In genomic region chr1:171271196-171271595, GRCm38 (mm10) we compare ENCODE assay signal across 8 mouse cellular contexts. TPM values are rescaled to one million over a fixed set of nuclear protein-coding genes. Genes with fewer than 3 reads are reported as not detected.
A peak's percentile ranks its signal among the peaks of the same experiment; 100 is the strongest.
DNase-seq lines count a peak whose midpoint lies in the region; ATAC-seq and TF ChIP-seq lines count a peak whose summit lies in the region.

No protein-coding gene starts in this region.

- no peaks in the 10 kb centered on the region for H3K9me3 ChIP-seq in forebrain, embryonic 10.5 days
- no peaks in the 10 kb centered on the region for H3K9me3 ChIP-seq in stomach, embryonic 14.5 days (ENCODE audit: control insufficient read depth, low read depth, low read length)

- peaks cover 46% of the 10 kb centered on the region for H3K36me3 ChIP-seq in forebrain, embryonic 10.5 days (replicated peaks)
- peaks cover 16% of the 10 kb centered on the region; the same call in 1 of the 2 replicates for H3K36me3 ChIP-seq in liver, adult 2 months (ENCODE audit: control insufficient read depth, insufficient read depth, low read length)
- peaks cover 30% of the 10 kb centered on the region for H3K36me3 ChIP-seq in stomach, embryonic 14.5 days (ENCODE audit: control insufficient read depth, insufficient read depth, low read length)

- WGBS in lung, adult 2 months: 45% methylated on average over 9 of the region's 9 CpGs
- 60% methylated on average over 9 of the region's 9 CpGs for WGBS in forebrain, embryonic 10.5 days
- WGBS in liver, adult 2 months: 64% methylated on average over 9 of the region's 9 CpGs
- WGBS in stomach, embryonic 14.5 days: 38% methylated on average over 9 of the region's 9 CpGs

- no peak overlapping the region for H3K27ac ChIP-seq in forebrain, embryonic 10.5 days
- H3K27ac ChIP-seq in liver, adult 2 months (replicated peaks; ENCODE audit: insufficient read depth, low read depth, low read length): no peak overlapping the region
- H3K27ac ChIP-seq in stomach, embryonic 14.5 days (ENCODE audit: low read length): no peak overlapping the region; the same call in 1 of the 2 replicates

- no peaks in the 10 kb centered on the region for H3K79me2 ChIP-seq in liver, adult 2 months (ENCODE audit: control insufficient read depth, insufficient read depth, low read length)

- peaks cover 12% of the 10 kb centered on the region; the same call in 1 of the 2 replicates for H3K4me1 ChIP-seq in lung, adult 2 months (ENCODE audit: control insufficient read depth, insufficient read depth, low read length)
- H3K4me1 ChIP-seq in forebrain, embryonic 10.5 days: peaks cover 23% of the 10 kb centered on the region
- peaks cover 5% of the 10 kb centered on the region; the same call in 1 of the 2 replicates for H3K4me1 ChIP-seq in liver, adult 2 months (ENCODE audit: control insufficient read depth, insufficient read depth, low read length)
- H3K4me1 ChIP-seq in stomach, embryonic 14.5 days (ENCODE audit: control insufficient read depth, insufficient read depth, low read length): peaks cover 12% of the 10 kb centered on the region

- TF ChIP-seq POLR2A in lung, adult 2 months (IDR thresholded peaks at IDR 0.05; ENCODE audit: borderline replicate concordance, extremely low read depth, low read depth, low read length): no peak
- TF ChIP-seq POLR2A in liver, adult 2 months (IDR thresholded peaks at IDR 0.05; ENCODE audit: extremely low read depth, insufficient read depth, low read length): no peak

- H3K27me3 ChIP-seq in forebrain, embryonic 10.5 days (ENCODE audit: poor library complexity, severe bottlenecking): no peaks in the 10 kb centered on the region
- no peaks in the 10 kb centered on the region for H3K27me3 ChIP-seq in liver, adult 2 months (ENCODE audit: control insufficient read depth, insufficient read depth, low read length)
- no peaks in the 10 kb centered on the region for H3K27me3 ChIP-seq in stomach, embryonic 14.5 days (ENCODE audit: control insufficient read depth, insufficient read depth, low read length)

- H3K4me2 ChIP-seq in stomach, embryonic 14.5 days (replicated peaks; ENCODE audit: low read depth, low read length): peak overlapping the region; percentile 85

- ATAC-seq in stomach, embryonic 14.5 days (ENCODE audit: insufficient number of reproducible peaks, insufficient read depth, low FRiP score, low read depth): no peak

- H3K9ac ChIP-seq in liver, adult 2 months (ENCODE audit: low read depth, low read length): peak overlapping the region; percentile 19; the same call in 1 of the 2 replicates
- H3K9ac ChIP-seq in stomach, embryonic 14.5 days (replicated peaks; ENCODE audit: low read depth, low read length): peak overlapping the region; percentile 66; the same call in 1 of the 2 replicates

- H3K4me3 ChIP-seq in lung, adult 2 months (replicated peaks; ENCODE audit: extremely low read depth, low read depth, low read length): peak overlapping the region; percentile 88
- H3K4me3 ChIP-seq in forebrain, embryonic 10.5 days: peak overlapping the region; percentile 86
- peak overlapping the region; percentile 91; the same call in 1 of the 2 replicates for H3K4me3 ChIP-seq in liver, adult 2 months (ENCODE audit: insufficient read depth, low read depth, low read length)
- peak overlapping the region; percentile 70 for H3K4me3 ChIP-seq in stomach, embryonic 14.5 days (ENCODE audit: low read depth, low read length)

- DNase-seq in lung, adult 2 months: peak; percentile 48
- DNase-seq in lung, postnatal 10 days: no peak
- no peak for DNase-seq in forebrain, embryonic 10.5 days (ENCODE audit: extremely low spot score, low spot score)
- DNase-seq in liver, adult 2 months (ENCODE audit: extremely low read depth, low read depth, low spot score): no peak
- no peak for DNase-seq in cerebellum, postnatal 14 days
- no peak for DNase-seq in gastrocnemius, postnatal 25 days
- DNase-seq in testis, postnatal 14 days (ENCODE audit: low spot score): no peak

- TF ChIP-seq CTCF in lung, adult 2 months (IDR thresholded peaks at IDR 0.05; ENCODE audit: insufficient read depth, low read length): no peak
- no peak for TF ChIP-seq CTCF in liver, adult 2 months (IDR thresholded peaks at IDR 0.05; ENCODE audit: low read depth, low read length)

RNA-seq across cellular contexts. Expression of gene B4galt3, which starts 1.1 kb away (rescaled TPM):
- polyA plus RNA-seq in lung, adult 2 months (2012; rRNA removed): 72.0 and 75.8 TPM in 2 replicates
- polyA plus RNA-seq in forebrain, embryonic 10.5 days (2016; fragmentation: Nextera tagmentation; extraction: Ambion mirVana): 60.5 and 65.2 TPM in 2 replicates
- 4.8 and 6.4 TPM in 2 replicates for total RNA-seq in liver, adult 2 months (2014; rRNA removed)
- 16.1 and 23.9 TPM in 2 replicates for polyA plus RNA-seq in liver, adult 2 months (2012; rRNA removed)
- polyA plus RNA-seq in stomach, embryonic 14.5 days (2014; fragmentation: Nextera tagmentation; extraction: Ambion mirVana): 81.1 and 87.0 TPM in 2 replicates
- 1 to 10 TPM; 8.6 to 9.8 TPM for total RNA-seq in gastrocnemius, postnatal 25 days (2021)

RNA-seq across cellular contexts. Expression of gene Ppox, which starts 9.8 kb away (rescaled TPM):
- 40.6 and 49.0 TPM in 2 replicates for polyA plus RNA-seq in lung, adult 2 months (2012; rRNA removed)
- 51.5 and 58.0 TPM in 2 replicates for polyA plus RNA-seq in forebrain, embryonic 10.5 days (2016; fragmentation: Nextera tagmentation; extraction: Ambion mirVana)
- 11.0 and 14.4 TPM in 2 replicates for total RNA-seq in liver, adult 2 months (2014; rRNA removed)
- 19.6 and 31.2 TPM in 2 replicates for polyA plus RNA-seq in liver, adult 2 months (2012; rRNA removed)
- 56.7 and 57.7 TPM in 2 replicates for polyA plus RNA-seq in stomach, embryonic 14.5 days (2014; fragmentation: Nextera tagmentation; extraction: Ambion mirVana)
- total RNA-seq in gastrocnemius, postnatal 25 days (2021): 10 to 100 TPM in 1 of 2 experiments, 1 to 10 TPM in 1; 9.4 to 11.6 TPM

RNA-seq across cellular contexts. Expression of gene Usp21, which starts 16.6 kb away (rescaled TPM):
- 42.3 and 51.2 TPM in 2 replicates for polyA plus RNA-seq in lung, adult 2 months (2012; rRNA removed)
- 94.1 and 95.9 TPM in 2 replicates for polyA plus RNA-seq in forebrain, embryonic 10.5 days (2016; fragmentation: Nextera tagmentation; extraction: Ambion mirVana)
- total RNA-seq in liver, adult 2 months (2014; rRNA removed): 4.3 and 7.2 TPM in 2 replicates
- 20.2 and 23.8 TPM in 2 replicates for polyA plus RNA-seq in liver, adult 2 months (2012; rRNA removed)
- polyA plus RNA-seq in stomach, embryonic 14.5 days (2014; fragmentation: Nextera tagmentation; extraction: Ambion mirVana): 68.8 and 70.6 TPM in 2 replicates
- total RNA-seq in gastrocnemius, postnatal 25 days (2021): 10 to 100 TPM; 14.2 to 15.7 TPM

RNA-seq across cellular contexts. Expression of gene Ndufs2, which starts 20.0 kb away (rescaled TPM):
- 78.8 and 118 TPM in 2 replicates for polyA plus RNA-seq in lung, adult 2 months (2012; rRNA removed)
- polyA plus RNA-seq in forebrain, embryonic 10.5 days (2016; fragmentation: Nextera tagmentation; extraction: Ambion mirVana): 270 and 274 TPM in 2 replicates
- total RNA-seq in liver, adult 2 months (2014; rRNA removed): 272 and 275 TPM in 2 replicates
- 174 and 195 TPM in 2 replicates for polyA plus RNA-seq in liver, adult 2 months (2012; rRNA removed)
- polyA plus RNA-seq in stomach, embryonic 14.5 days (2014; fragmentation: Nextera tagmentation; extraction: Ambion mirVana): 219 and 234 TPM in 2 replicates
- 1,000 to 10,000 TPM in 1 of 2 experiments, 100 to 1,000 TPM in 1; 872 to 1,009 TPM for total RNA-seq in gastrocnemius, postnatal 25 days (2021)

RNA-seq across cellular contexts. Expression of gene Adamts4, which starts 21.0 kb away (rescaled TPM):
- 1.2 and 1.3 TPM in 2 replicates for polyA plus RNA-seq in lung, adult 2 months (2012; rRNA removed)
- polyA plus RNA-seq in forebrain, embryonic 10.5 days (2016; fragmentation: Nextera tagmentation; extraction: Ambion mirVana): 9.3 and 10.8 TPM in 2 replicates
- 0.09 and 0.13 TPM in 2 replicates for total RNA-seq in liver, adult 2 months (2014; rRNA removed)
- 0.15 and 0.37 TPM in 2 replicates for polyA plus RNA-seq in liver, adult 2 months (2012; rRNA removed)
- 5.3 and 6.3 TPM in 2 replicates for polyA plus RNA-seq in stomach, embryonic 14.5 days (2014; fragmentation: Nextera tagmentation; extraction: Ambion mirVana)
- 1 to 10 TPM in 1 of 2 experiments, under 1 TPM in 1; 0.43 to 1.4 TPM for total RNA-seq in gastrocnemius, postnatal 25 days (2021)
